Mouse (Mus musculus): Measurements from ENCODE around the gene Ifit1. TPM values are rescaled to one million over a fixed set of nuclear protein-coding genes. Genes with fewer than 3 reads are reported as not detected.
A peak's percentile ranks its signal among the peaks of the same experiment; 100 is the strongest.
"Not testable (repeated sequence)": the region's sequence is repeated elsewhere in the genome, so short reads cannot be mapped to it uniquely, and the experiment has no call there.

The Ifit1 gene
- polyA plus RNA-seq (2017; shearing (Covaris generic)) = 10 to 100 TPM; 60.3 to 70.1 TPM

GRCm38 (mm10) chr19:34640623-34641022 is at the start of gene Ifit1, which contains the start of gene Ifit1bl2:
Ifit1 (plus strand) TSS chr19:34640871.
Ifit1bl2 (minus strand) TSS chr19:34640743.
- peak; percentile 98 for ATAC-seq

- no peak for ATAC-seq
Measured at GRCm38 (mm10) chr19:34593456-34593855, 47.2 kb upstream of the Ifit1 start.

GRCm38 (mm10) chr19:34594523-34594922 is 46.1 kb upstream of the Ifit1 start:
- ATAC-seq = not testable (repeated sequence)

- peak; percentile 10 for ATAC-seq
Measured at GRCm38 (mm10) chr19:34596811-34597210, 43.9 kb upstream of the Ifit1 start.

GRCm38 (mm10) chr19:34598341-34598740 is 42.3 kb upstream of the Ifit1 start:
- ATAC-seq = no peak

GRCm38 (mm10) chr19:34599250-34599649 is 41.4 kb upstream of the Ifit1 start:
- peak; percentile 77 for ATAC-seq

GRCm38 (mm10) chr19:34601888-34602287 is 38.8 kb upstream of the Ifit1 start, which contains the start of gene Ifit1bl1:
Ifit1bl1 (minus strand) TSS chr19:34601956.
- ATAC-seq = peak; percentile 78

- ATAC-seq = no peak
Measured at GRCm38 (mm10) chr19:34605472-34605871, 35.2 kb upstream of the Ifit1 start.

- ATAC-seq = peak; percentile 76
Measured at GRCm38 (mm10) chr19:34607237-34608051, 33.2 kb upstream of the Ifit1 start, which contains the start of gene Ifit3b. Ifit3b (plus strand) TSS chr19:34607970.

- not testable (repeated sequence) for ATAC-seq
Measured at GRCm38 (mm10) chr19:34610118-34610517, 30.6 kb upstream of the Ifit1 start.

GRCm38 (mm10) chr19:34612243-34613001 is 28.2 kb upstream of the Ifit1 start:
- ATAC-seq = peak; percentile 72

- no peak for ATAC-seq
Measured at GRCm38 (mm10) chr19:34620871-34621270, 19.8 kb upstream of the Ifit1 start.

- ATAC-seq = no peak
Measured at GRCm38 (mm10) chr19:34623781-34624180, 16.9 kb upstream of the Ifit1 start.

GRCm38 (mm10) chr19:34624663-34625062 is 16.0 kb upstream of the Ifit1 start:
- peak; percentile 47 for ATAC-seq

- no peak for ATAC-seq
Measured at GRCm38 (mm10) chr19:34627496-34627895, 13.2 kb upstream of the Ifit1 start.

GRCm38 (mm10) chr19:34631487-34631886 is 9.2 kb upstream of the Ifit1 start:
- no peak for ATAC-seq

GRCm38 (mm10) chr19:34633484-34633883 is 7.2 kb upstream of the Ifit1 start:
- ATAC-seq = no peak

GRCm38 (mm10) chr19:34636933-34637557 is 3.6 kb upstream of the Ifit1 start:
- peak; percentile 32 for ATAC-seq

- no peak for ATAC-seq
Measured at GRCm38 (mm10) chr19:34642616-34643015, 1.9 kb downstream of the Ifit1 start.

- ATAC-seq = not testable (repeated sequence)
Measured at GRCm38 (mm10) chr19:34647630-34648029, 7.0 kb downstream of the Ifit1 start.

- peak; percentile 76 for ATAC-seq
Measured at GRCm38 (mm10) chr19:34650276-34650675, 9.6 kb downstream of the Ifit1 start.

- no peak for ATAC-seq
Measured at GRCm38 (mm10) chr19:34650997-34651396, 10.3 kb downstream of the Ifit1 start.
